Mouse (Mus musculus) embryonic facial prominence, embryonic 12.5 days (tissue): ENCODE data around the gene Pax7. TPM values are rescaled to one million over a fixed set of nuclear protein-coding genes. Genes with fewer than 3 reads are reported as not detected.

Experiments used
- ATAC-seq: fragments of 200-750 bp; cut with Nextera tagmentation; 2 replicates; pipeline ENCODE4 v1.8.0; 2017; ENCODE audit not compliant: insufficient number of reproducible peaks, insufficient read depth, low FRiP score, low TSS enrichment
- H3K27ac ChIP-seq: fragments of 300-500 bp; sonication (generic); 2 replicates; pipeline ENCODE4 v1.5.1; 2016; ENCODE audit warnings: mild to moderate bottlenecking
- H3K27me3 ChIP-seq: fragments of 300-500 bp; sonication (generic); 2 replicates; pipeline ENCODE4 v1.6.1; 2016; ENCODE audit warnings: mild to moderate bottlenecking, moderate library complexity
- H3K36me3 ChIP-seq: fragments of 300-500 bp; sonication (generic); 2 replicates; pipeline ENCODE4 v1.6.1; 2016; ENCODE audit warnings: mild to moderate bottlenecking
- H3K4me1 ChIP-seq: fragments of 300-500 bp; sonication (generic); 2 replicates; pipeline ENCODE4 v1.6.1; 2016
- H3K4me2 ChIP-seq: fragments of 300-500 bp; sonication (generic); replicated peaks from 2 replicates; pipeline ENCODE4 v1.6.1; 2016; ENCODE audit warnings: mild to moderate bottlenecking, moderate library complexity
- H3K4me3 ChIP-seq: fragments of 300-500 bp; sonication (generic); 2 replicates; pipeline ENCODE4 v1.5.1; 2016; ENCODE audit warnings: mild to moderate bottlenecking
- H3K9ac ChIP-seq: fragments of 300-500 bp; sonication (generic); 2 replicates; pipeline ENCODE4 v1.6.1; 2016; ENCODE audit warnings: mild to moderate bottlenecking, moderate library complexity
- H3K9me3 ChIP-seq: fragments of 300-500 bp; sonication (generic); 2 replicates; pipeline ENCODE4 v1.6.1; 2016; ENCODE audit warnings: mild to moderate bottlenecking, moderate library complexity
- WGBS: fragments of 180-500 bp; shearing (Covaris S2); methylation state at CpG from one replicate; pipeline ENCODE4 v1.1.7; 2016; 5-methylcytosine and 5-hydroxymethylcytosine counted together
- polyA plus RNA-seq: library from polyadenylated mRNA; unstranded; fragments of >200 nt; fragmentation: Nextera tagmentation; extraction: Ambion mirVana; gene quantifications from 2 replicates; pipeline ENCODE4 v1.2.1, GENCODE M21; 2016

The Pax7 gene
- polyA plus RNA-seq, 1 experiment from 2014 or later = 1.3 TPM

DNA sequence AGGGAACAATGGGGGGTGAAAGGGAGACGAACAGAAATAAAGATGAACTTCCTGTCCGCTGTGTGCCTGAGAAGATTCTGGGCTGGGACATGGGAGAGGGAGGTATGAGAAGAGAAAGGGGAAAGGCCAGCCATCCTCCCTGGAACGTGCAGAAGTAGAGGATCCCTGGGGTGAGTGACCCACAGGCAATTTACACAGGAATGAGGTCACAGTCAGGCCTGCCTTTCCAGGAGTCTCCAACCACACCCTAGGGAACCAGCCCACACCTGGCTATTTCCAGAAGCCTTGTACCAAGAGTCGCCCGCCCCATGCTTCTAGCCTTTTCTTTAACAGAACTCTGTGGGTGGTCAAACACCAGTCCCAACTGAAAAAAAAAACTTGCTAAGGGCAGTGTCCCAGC, 65.5 kb downstream of the Pax7 start:
- no peak overlapping the region for H3K27ac ChIP-seq
- H3K4me3 ChIP-seq = no peak overlapping the region
- peaks cover 21% of the 10 kb centered on the region for H3K4me1 ChIP-seq
- H3K9ac ChIP-seq = no peak overlapping the region
- H3K9me3 ChIP-seq = no peaks in the 10 kb centered on the region
- H3K36me3 ChIP-seq = no peaks in the 10 kb centered on the region
- ATAC-seq = no peak
- no peak overlapping the region for H3K4me2 ChIP-seq
- 31% methylated on average over 5 of the region's 5 CpGs for WGBS
- H3K27me3 ChIP-seq = peaks cover 82% of the 10 kb centered on the region

DNA sequence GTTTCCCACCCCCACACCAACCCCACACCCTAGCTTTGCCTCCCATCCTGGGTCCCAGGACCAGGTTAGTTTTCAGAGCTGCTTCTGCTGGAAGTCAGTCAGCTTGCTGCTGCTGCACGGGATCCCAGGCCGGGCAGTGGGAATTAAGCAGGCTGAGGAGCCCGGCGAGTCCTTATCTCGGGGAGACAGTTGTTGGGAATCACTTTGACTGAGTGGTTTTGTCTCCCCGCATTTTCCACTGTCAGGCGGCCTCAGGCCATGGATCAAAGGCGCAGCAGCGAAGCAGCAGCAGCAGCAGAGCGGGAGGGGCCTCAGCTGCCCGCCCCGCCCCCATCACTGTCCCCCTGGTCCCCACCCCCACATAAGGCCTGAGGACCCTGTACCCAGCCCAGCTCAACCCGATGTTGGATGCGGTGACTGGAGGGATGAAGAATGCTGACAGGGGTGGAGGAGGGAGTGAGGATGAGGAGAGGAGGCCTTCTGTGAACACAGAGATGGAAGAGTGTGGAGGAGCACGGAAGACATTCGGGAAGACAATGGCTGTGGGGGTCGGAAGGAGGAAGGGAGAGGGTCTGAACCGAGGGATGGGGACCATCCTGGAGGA, 66.1 kb downstream of the Pax7 start:
- WGBS = 5% methylated on average over 18 of the region's 18 CpGs
- Histone ChIP-seq H3K36me3 (no peaks in the 10 kb centered on the region), H3K4me2 (0 out of 2 replicates have a peak overlapping the region, but pooled peaks have one; percentile 11), H3K4me1 (peaks cover 21% of the 10 kb centered on the region), H3K27me3 (peaks cover 88% of the 10 kb centered on the region), H3K9ac (no peak overlapping the region), H3K9me3 (no peaks in the 10 kb centered on the region), H3K27ac (no peak overlapping the region), H3K4me3 (no peak overlapping the region)
- ATAC-seq = no peak

GRCm38 (mm10) chr4:139761911-139762310, 71.4 kb downstream of the Pax7 start:
- Histone ChIP-seq H3K4me3 (no peak overlapping the region), H3K36me3 (no peaks in the 10 kb centered on the region), H3K4me1 (peaks cover 30% of the 10 kb centered on the region), H3K9me3 (no peaks in the 10 kb centered on the region), H3K27me3 (peaks cover 87% of the 10 kb centered on the region), H3K27ac (no peak overlapping the region), H3K9ac (peak overlapping the region; percentile 7; the same call in 1 of the 2 replicates), H3K4me2 (no peak overlapping the region)
- 16% methylated on average over 13 of the region's 13 CpGs for WGBS
- no peak for ATAC-seq

DNA sequence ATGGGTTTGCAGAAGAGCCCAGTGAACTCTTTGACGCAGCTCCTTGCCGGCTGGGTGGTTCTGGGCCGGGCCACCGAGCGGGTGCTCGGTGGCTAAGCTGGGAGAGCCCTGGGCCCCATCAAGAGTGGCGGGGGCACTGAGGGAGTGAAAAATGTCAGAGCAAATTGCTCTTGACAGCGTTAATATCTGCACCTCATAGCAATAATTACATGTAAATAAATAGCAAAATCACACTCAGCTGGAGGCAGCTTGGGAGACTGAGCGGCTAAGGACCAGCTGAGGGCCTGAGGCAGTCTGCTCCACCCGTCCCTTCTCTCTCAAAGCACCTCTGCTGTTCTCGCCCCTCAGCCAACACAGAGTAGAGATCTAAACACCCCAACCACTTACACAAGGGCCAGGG, 72.6 kb downstream of the Pax7 start:
- Histone ChIP-seq H3K36me3 (no peaks in the 10 kb centered on the region), H3K4me1 (peaks cover 35% of the 10 kb centered on the region), H3K9ac (no peak overlapping the region), H3K27me3 (peaks cover 81% of the 10 kb centered on the region), H3K9me3 (no peaks in the 10 kb centered on the region), H3K4me2 (no peak overlapping the region), H3K27ac (no peak overlapping the region), H3K4me3 (no peak overlapping the region)
- WGBS = 38% methylated on average over 11 of the region's 11 CpGs
- ATAC-seq = no peak

- Histone ChIP-seq H3K9me3 (no peaks in the 10 kb centered on the region), H3K27me3 (peaks cover 75% of the 10 kb centered on the region), H3K4me2 (no peak overlapping the region), H3K4me3 (no peak overlapping the region), H3K27ac (0 out of 2 replicates have a peak overlapping the region, but pooled peaks have one; percentile 17), H3K36me3 (no peaks in the 10 kb centered on the region), H3K4me1 (peaks cover 49% of the 10 kb centered on the region), H3K9ac (no peak overlapping the region)
- 16% methylated on average over 16 of the region's 17 CpGs for WGBS
- ATAC-seq = no peak
Observed at GRCm38 (mm10) chr4:139758512-139759340, 74.6 kb downstream of the Pax7 start.

GRCm38 (mm10) chr4:139756931-139757330, 76.4 kb downstream of the Pax7 start:
- 10% methylated on average over 12 of the region's 13 CpGs for WGBS
- Histone ChIP-seq H3K27ac (no peak overlapping the region), H3K4me1 (peaks cover 42% of the 10 kb centered on the region), H3K4me2 (no peak overlapping the region), H3K9ac (0 out of 2 replicates have a peak overlapping the region, but pooled peaks have one; percentile 24), H3K4me3 (no peak overlapping the region), H3K9me3 (no peaks in the 10 kb centered on the region), H3K36me3 (no peaks in the 10 kb centered on the region), H3K27me3 (peaks cover 57% of the 10 kb centered on the region)
- ATAC-seq = no peak

DNA sequence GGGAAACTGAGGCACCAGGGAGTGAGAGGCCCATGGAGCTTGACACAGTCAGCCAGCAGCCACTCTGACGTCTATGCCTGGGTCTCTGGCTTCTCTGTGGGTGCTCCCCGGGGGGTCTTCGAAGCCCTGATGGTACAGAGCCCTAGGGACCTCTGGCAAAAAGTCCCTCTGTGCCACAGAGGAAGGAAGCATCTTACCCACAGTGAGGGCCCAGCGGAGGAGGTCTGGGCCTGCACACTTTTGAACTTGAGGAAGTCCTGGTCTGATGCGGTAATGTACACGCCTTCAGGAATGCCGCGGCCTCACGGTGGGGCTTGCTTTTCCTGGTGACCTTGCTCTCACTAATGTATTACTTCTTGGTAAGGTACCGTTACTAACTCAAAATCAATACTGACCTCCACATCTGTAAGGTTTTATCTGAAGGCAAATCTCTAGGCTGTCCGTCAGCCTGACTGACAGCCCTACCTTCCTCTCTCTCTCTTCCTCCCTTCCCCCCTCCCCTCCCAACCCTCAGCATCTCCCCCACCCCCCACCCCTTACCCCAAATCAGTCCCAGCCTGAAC, 79.1 kb downstream of the Pax7 start:
- H3K4me2 ChIP-seq = no peak overlapping the region
- H3K36me3 ChIP-seq = no peaks in the 10 kb centered on the region
- no peaks in the 10 kb centered on the region for H3K9me3 ChIP-seq
- H3K4me1 ChIP-seq = peaks cover 40% of the 10 kb centered on the region
- H3K4me3 ChIP-seq = no peak overlapping the region
- 20% methylated on average over 11 of the region's 11 CpGs for WGBS
- peaks cover 30% of the 10 kb centered on the region for H3K27me3 ChIP-seq
- peak overlapping the region; percentile 30; the same call in 1 of the 2 replicates for H3K27ac ChIP-seq
- H3K9ac ChIP-seq = no peak overlapping the region
- ATAC-seq = no peak

DNA sequence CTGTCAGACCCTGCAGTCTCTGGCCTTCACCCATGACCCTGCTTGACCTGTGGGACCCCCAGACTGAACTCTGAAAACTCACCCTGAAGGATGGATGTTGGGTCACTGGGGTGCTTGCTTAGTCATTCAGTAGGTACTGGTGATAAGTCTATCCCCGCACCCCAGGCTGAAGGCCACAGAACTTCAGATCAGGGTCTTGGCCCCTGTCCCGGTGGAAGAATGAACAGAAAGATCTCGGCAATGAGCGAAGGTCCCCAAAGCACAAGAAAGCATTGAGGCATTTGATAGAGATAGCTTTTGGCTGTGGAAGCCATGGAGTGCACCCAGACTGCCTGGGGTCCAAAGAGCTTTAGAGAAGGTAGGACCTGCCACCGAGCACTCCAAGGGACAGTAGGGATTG, 82.4 kb downstream of the Pax7 start:
- ATAC-seq = no peak
- WGBS = 84% methylated on average over 5 of the region's 5 CpGs
- peaks cover 26% of the 10 kb centered on the region for H3K4me1 ChIP-seq
- H3K4me2 ChIP-seq = no peak overlapping the region
- peaks cover 12% of the 10 kb centered on the region for H3K27me3 ChIP-seq
- H3K4me3 ChIP-seq = no peak overlapping the region
- H3K27ac ChIP-seq = no peak overlapping the region
- H3K9me3 ChIP-seq = no peaks in the 10 kb centered on the region
- H3K9ac ChIP-seq = no peak overlapping the region
- H3K36me3 ChIP-seq = no peaks in the 10 kb centered on the region

- no peak overlapping the region for H3K9ac ChIP-seq
- no peaks in the 10 kb centered on the region for H3K27me3 ChIP-seq
- WGBS = 29% methylated on average over 12 of the region's 12 CpGs
- H3K36me3 ChIP-seq = no peaks in the 10 kb centered on the region
- no peaks in the 10 kb centered on the region for H3K9me3 ChIP-seq
- H3K27ac ChIP-seq = no peak overlapping the region
- peaks cover 19% of the 10 kb centered on the region; the same call in 1 of the 2 replicates for H3K4me1 ChIP-seq
- ATAC-seq = no peak
- no peak overlapping the region for H3K4me3 ChIP-seq
- no peak overlapping the region for H3K4me2 ChIP-seq
Observed at GRCm38 (mm10) chr4:139747190-139747936, 86.0 kb downstream of the Pax7 start.

DNA sequence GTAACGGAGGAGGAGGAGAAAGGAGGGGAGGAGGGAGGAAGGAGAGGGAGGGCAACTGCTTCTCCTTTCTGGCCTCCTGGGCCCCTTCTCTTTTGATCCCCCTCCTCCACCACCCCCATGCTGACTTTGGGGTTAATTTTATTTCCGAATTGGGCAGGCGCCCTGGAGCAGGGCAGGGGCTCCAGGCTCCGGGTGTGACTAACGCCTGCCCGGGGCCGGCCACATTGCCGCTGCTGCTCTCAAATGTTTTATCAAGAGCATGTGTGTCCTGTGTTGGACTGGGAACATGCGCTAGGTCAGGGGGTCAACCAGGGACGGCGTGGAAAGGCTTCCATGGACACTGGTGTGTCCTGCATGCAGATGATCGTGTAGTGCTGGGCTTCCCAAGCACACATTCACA, 87.2 kb downstream of the Pax7 start:
- ATAC-seq = no peak
- no peak overlapping the region for H3K27ac ChIP-seq

DNA sequence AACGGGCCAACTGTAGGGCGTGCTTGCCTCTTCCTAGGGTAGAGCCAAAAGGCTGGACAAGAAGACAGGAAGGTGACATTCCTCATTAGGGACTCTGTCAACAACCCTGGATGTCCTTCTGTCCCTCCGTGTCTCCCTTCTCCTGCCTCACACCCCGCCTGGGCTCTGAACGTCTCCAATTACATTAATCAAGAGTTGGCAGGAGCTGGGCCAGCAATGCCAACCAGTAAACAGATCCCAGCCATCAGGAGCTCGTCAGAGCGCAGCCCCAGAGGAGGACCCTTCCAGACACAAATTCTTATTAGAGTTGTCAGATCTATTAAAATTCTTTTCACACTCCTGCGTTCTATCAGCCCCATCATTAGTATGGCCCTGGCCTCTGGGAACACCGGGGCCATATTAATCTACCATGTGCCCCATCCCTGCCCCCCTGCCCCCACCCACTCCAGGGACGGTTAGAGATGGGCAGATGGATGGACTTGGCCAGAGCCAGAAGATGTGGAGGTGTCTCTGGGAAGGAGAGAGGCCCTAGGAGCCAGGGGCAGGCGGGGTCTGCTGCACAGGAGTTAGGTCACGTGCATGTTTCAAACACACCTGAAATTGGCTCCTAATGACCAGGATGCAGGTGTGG, 88.4 kb downstream of the Pax7 start:
- Histone ChIP-seq H3K9me3 (no peaks in the 10 kb centered on the region), H3K27ac (no peak overlapping the region), H3K36me3 (no peaks in the 10 kb centered on the region), H3K27me3 (no peaks in the 10 kb centered on the region), H3K4me1 (peaks cover 19% of the 10 kb centered on the region; the same call in 1 of the 2 replicates), H3K4me3 (no peak overlapping the region), H3K4me2 (no peak overlapping the region), H3K9ac (no peak overlapping the region)
- WGBS = 62% methylated on average over 12 of the region's 12 CpGs
- no peak for ATAC-seq

More for the DNA sequence above, 87.2 kb downstream of the Pax7 start:
- Histone ChIP-seq H3K4me2 (no peak overlapping the region), H3K9ac (no peak overlapping the region), H3K4me1 (peaks cover 19% of the 10 kb centered on the region; the same call in 1 of the 2 replicates), H3K36me3 (no peaks in the 10 kb centered on the region), H3K27me3 (no peaks in the 10 kb centered on the region), H3K4me3 (no peak overlapping the region), H3K9me3 (no peaks in the 10 kb centered on the region)
- 27% methylated on average over 12 of the region's 12 CpGs for WGBS
